In genomic region chr4:56949494-56949893, GRCm38 (mm10) we compare ENCODE assay signal across 21 mouse cellular contexts. TPM values are rescaled to one million over a fixed set of nuclear protein-coding genes. Genes with fewer than 3 reads are reported as not detected.
DNase-seq lines count a peak whose midpoint lies in the region; ATAC-seq lines count a peak whose summit lies in the region.
"Had no signal": no experiment of that assay in that cellular context is flagged by ENCODE, and none has a peak within 500 bp of the region (broad histone marks: within the 10 kb centered on the region; RNA-seq: fewer than 3 reads in every experiment).

No protein-coding gene starts in this region.

- no peaks in the 10 kb centered on the region for H3K27me3 ChIP-seq in intestine, embryonic 14.5 days (replicated peaks; ENCODE audit: control insufficient read depth, insufficient read depth, low read length)
- no peaks in the 10 kb centered on the region for H3K27me3 ChIP-seq in intestine, embryonic 15.5 days (replicated peaks)
- H3K27me3 ChIP-seq: heart, embryonic 13.5 days; liver, embryonic 12.5 days; lung, embryonic 15.5 days had no signal

- H3K4me1 ChIP-seq in intestine, embryonic 14.5 days (replicated peaks; ENCODE audit: control insufficient read depth, insufficient read depth, low read length): peaks cover 14% of the 10 kb centered on the region
- peaks cover 10% of the 10 kb centered on the region for H3K4me1 ChIP-seq in intestine, embryonic 15.5 days (replicated peaks)
- peaks cover 20% of the 10 kb centered on the region for H3K4me1 ChIP-seq in brown adipose tissue, adult 24 weeks (ENCODE audit: control insufficient read depth, insufficient read depth, insufficient read length, low read length)

- no peak for ATAC-seq in intestine, embryonic 14.5 days (replicated peaks; ENCODE audit: low FRiP score, low TSS enrichment, low read depth)
- no peak for ATAC-seq in intestine, embryonic 15.5 days
- ATAC-seq: liver, embryonic 12.5 days; midbrain, embryonic 13.5 days had no signal

- H3K4me3 ChIP-seq in intestine, embryonic 14.5 days (ENCODE audit: low read depth, low read length): no peak overlapping the region
- H3K4me3 ChIP-seq in intestine, embryonic 15.5 days (replicated peaks): no peak overlapping the region
- H3K4me3 ChIP-seq in brown adipose tissue, adult 24 weeks (ENCODE audit: insufficient read depth, low read depth, low read length): no peak overlapping the region
- H3K4me3 ChIP-seq: forebrain, embryonic 12.5 days; heart, embryonic 13.5 days; hindbrain, embryonic 10.5 days; layer of hippocampus, adult 2 months; liver, embryonic 12.5 days; lung, embryonic 15.5 days; midbrain, embryonic 13.5 days; myocyte had no signal

- intact Hi-C loops in left cerebral cortex, postnatal 14 days (cut with DNase I): loop anchor here (10.0 kb wide), 1 partner anchor 195 kb away; the partner anchor contains the start of gene Epb41l4b

- H3K9ac ChIP-seq in intestine, embryonic 14.5 days (ENCODE audit: low read length): no peak overlapping the region
- H3K9ac ChIP-seq in intestine, embryonic 15.5 days: no peak overlapping the region
- H3K9ac ChIP-seq: forebrain, embryonic 12.5 days; heart, embryonic 13.5 days; liver, embryonic 12.5 days; lung, embryonic 15.5 days; midbrain, embryonic 13.5 days had no signal

- no peak overlapping the region for H3K4me2 ChIP-seq in intestine, embryonic 14.5 days (ENCODE audit: low read length)
- H3K4me2 ChIP-seq in intestine, embryonic 15.5 days (replicated peaks): no peak overlapping the region
- H3K4me2 ChIP-seq: forebrain, embryonic 12.5 days; heart, embryonic 13.5 days; liver, embryonic 12.5 days; lung, embryonic 15.5 days; midbrain, embryonic 13.5 days had no signal

- H3K27ac ChIP-seq in intestine, embryonic 14.5 days (ENCODE audit: low read depth): no peak overlapping the region
- no peak overlapping the region for H3K27ac ChIP-seq in intestine, embryonic 15.5 days
- H3K27ac ChIP-seq in brown adipose tissue, adult 24 weeks (replicated peaks; ENCODE audit: low read depth, low read length): peak overlapping the region; percentile 93
- H3K27ac ChIP-seq: forebrain, embryonic 12.5 days; heart, embryonic 13.5 days; hindbrain, embryonic 10.5 days; kidney, postnatal 0 days; layer of hippocampus, adult 2 months; liver, embryonic 12.5 days; lung, embryonic 15.5 days; midbrain, embryonic 13.5 days had no signal

- H3K9me3 ChIP-seq in intestine, embryonic 14.5 days (ENCODE audit: control insufficient read depth, low read length): no peaks in the 10 kb centered on the region
- H3K9me3 ChIP-seq in intestine, embryonic 15.5 days: no peaks in the 10 kb centered on the region
- H3K9me3 ChIP-seq: forebrain, embryonic 12.5 days; heart, embryonic 13.5 days; hindbrain, embryonic 10.5 days; liver, embryonic 12.5 days; lung, embryonic 15.5 days; midbrain, embryonic 13.5 days had no signal

- no peaks in the 10 kb centered on the region for H3K36me3 ChIP-seq in intestine, embryonic 14.5 days (ENCODE audit: control insufficient read depth, insufficient read depth, low read length)
- H3K36me3 ChIP-seq in intestine, embryonic 15.5 days: no peaks in the 10 kb centered on the region
- H3K36me3 ChIP-seq: forebrain, embryonic 12.5 days; heart, embryonic 13.5 days; hindbrain, embryonic 10.5 days; liver, embryonic 12.5 days; lung, embryonic 15.5 days; midbrain, embryonic 13.5 days had no signal

- WGBS in intestine, embryonic 14.5 days: 73% methylated on average over 6 of the region's 6 CpGs
- 64% methylated on average over 6 of the region's 6 CpGs for WGBS in intestine, embryonic 15.5 days

- DNase-seq in intestine, embryonic 14.5 days (ENCODE audit: low spot score): peak; percentile 43
- peak; percentile 59 for DNase-seq in CD4-positive helper T cell, adult 2 months (ENCODE audit: low read depth, low spot score)
- DNase-seq in thymus, postnatal 14 days: peak; percentile 26
- no peak for DNase-seq in left cerebral cortex, postnatal 14 days (ENCODE audit: low spot score in 2 of 2)
- no peak for DNase-seq in frontal cortex, postnatal 14 days (ENCODE audit: low spot score in 2 of 2)
- DNase-seq: adrenal gland, postnatal 25 days; cerebellum, postnatal 14 days; right cerebral cortex, postnatal 4 days had no signal

RNA-seq across cellular contexts. Expression of gene Tmem245, which starts 2.3 kb away (rescaled TPM):
- polyA plus RNA-seq in intestine, embryonic 14.5 days (2014; fragmentation: Nextera tagmentation; extraction: Ambion mirVana): 11.1 and 11.4 TPM in 2 replicates
- 9.9 and 11.0 TPM in 2 replicates for polyA plus RNA-seq in intestine, embryonic 15.5 days (2015; fragmentation: Nextera tagmentation; extraction: Ambion mirVana)
- polyA plus RNA-seq in brown adipose tissue, adult 24 weeks (2012; ENCODE audit: insufficient read depth, insufficient read length, missing spikeins): 7.4 and 17.2 TPM in 2 replicates
- 10 to 100 TPM; 35.3 to 39.3 TPM for total RNA-seq in left cerebral cortex, postnatal 14 days (2021)

RNA-seq across cellular contexts. Expression of gene Frrs1l, which starts 40.7 kb away (rescaled TPM):
- polyA plus RNA-seq in intestine, embryonic 14.5 days (2014; fragmentation: Nextera tagmentation; extraction: Ambion mirVana): 1.2 and 1.4 TPM in 2 replicates
- 0.78 and 0.92 TPM in 2 replicates for polyA plus RNA-seq in intestine, embryonic 15.5 days (2015; fragmentation: Nextera tagmentation; extraction: Ambion mirVana)
- polyA plus RNA-seq in brown adipose tissue, adult 24 weeks (2012; ENCODE audit: insufficient read depth, insufficient read length, missing spikeins): not detected in 2 replicates
- total RNA-seq in left cerebral cortex, postnatal 14 days (2021): 100 to 1,000 TPM; 153 to 170 TPM
- total RNA-seq: MEL; neutrophil, adult 5-6 weeks had no signal
- polyA plus RNA-seq: myocyte had no signal

Comparison
In these comparisons a context has a peak if more than half of its experiments do, and no peak if none do; other contexts are left out.
1. DNase-seq: peak in intestine, embryonic 14.5 days (single experiment), CD4-positive helper T cell, adult 2 months (single experiment) and thymus, postnatal 14 days (single experiment); none in left cerebral cortex, postnatal 14 days (0 of 2) and frontal cortex, postnatal 14 days (0 of 2).